Mouse (Mus musculus): ENCODE measurements around the gene Ezh1. TPM values are rescaled to one million over a fixed set of nuclear protein-coding genes. Genes with fewer than 3 reads are reported as not detected.
A peak's percentile ranks its signal among the peaks of the same experiment; 100 is the strongest.

The Ezh1 gene
- polyA plus RNA-seq, 1 experiment from 2014 or later, result 16.9 TPM

DNA sequence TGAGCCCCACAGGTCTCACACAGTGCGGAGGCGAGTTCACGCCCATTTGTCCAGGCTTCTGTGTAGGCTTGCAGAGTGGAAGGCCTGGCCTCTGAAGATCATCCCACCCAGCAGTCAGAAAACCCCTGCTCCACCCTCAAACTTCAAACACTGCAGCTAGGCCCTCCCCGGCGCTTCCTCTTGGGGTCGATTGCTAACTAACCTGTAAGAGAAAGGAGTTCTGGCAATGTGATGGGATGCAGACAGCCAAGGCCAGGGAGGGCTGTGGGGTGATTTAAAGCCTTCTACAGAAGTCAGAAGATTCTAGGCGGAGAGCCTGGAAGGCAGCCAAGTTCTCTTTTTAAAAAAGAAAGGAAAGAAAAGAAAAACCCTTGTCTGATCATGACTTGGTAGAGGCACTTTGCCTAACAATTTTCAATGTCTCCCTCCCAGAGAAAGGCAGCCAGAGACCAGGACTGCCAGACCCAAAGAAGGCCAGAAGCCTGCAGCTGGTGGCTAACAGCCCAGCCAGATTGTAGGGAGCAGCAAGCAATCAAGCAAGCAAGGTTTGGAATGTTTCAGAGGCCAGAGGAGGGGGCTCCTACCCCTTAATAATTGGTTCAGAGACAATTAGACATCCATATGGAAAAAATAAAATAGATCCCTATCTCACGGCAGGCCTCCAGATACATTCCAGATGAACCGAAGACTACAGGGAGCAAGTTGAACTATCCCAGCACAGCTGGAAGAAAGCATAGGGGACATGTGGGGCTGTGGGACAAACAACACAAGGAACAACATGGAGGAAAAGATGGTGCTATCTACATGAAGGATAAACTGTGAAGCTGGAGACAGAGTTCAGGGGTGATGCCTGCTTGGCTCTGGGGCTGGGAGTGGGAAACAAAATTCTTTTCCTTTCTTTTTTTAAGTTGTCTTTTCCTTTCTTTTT is 76.8 kb downstream of the Ezh1 start:
- 0 out of 2 replicates have a peak, but pooled peaks have one; percentile 26 for ATAC-seq (ENCODE audit: insufficient number of reproducible peaks, insufficient read depth, low FRiP score, low TSS enrichment, low read depth)
- Histone ChIP-seq H3K4me1 (peaks cover 20% of the 10 kb centered on the region), H3K27ac (peak overlapping the region; percentile 92), H3K9ac (peak overlapping the region; percentile 47), H3K4me2 (peak overlapping the region; percentile 29), H3K9me3 (no peaks in the 10 kb centered on the region), H3K4me3 (0 out of 2 replicates have a peak overlapping the region, but pooled peaks have one; percentile 12), H3K36me3 (no peaks in the 10 kb centered on the region), H3K27me3 (no peaks in the 10 kb centered on the region)
- WGBS, result 13% methylated on average over 9 of the region's 9 CpGs

GRCm38 (mm10) chr11:101148751-101149150 is 77.5 kb downstream of the Ezh1 start:
- peak overlapping the region; percentile 92 for H3K27ac ChIP-seq

GRCm38 (mm10) chr11:101146377-101146776 is 79.9 kb downstream of the Ezh1 start:
- H3K36me3 ChIP-seq, result no peaks in the 10 kb centered on the region
- H3K4me3 ChIP-seq, result no peak overlapping the region
- H3K9ac ChIP-seq, result no peak overlapping the region
- WGBS, result 28% methylated on average over 10 of the region's 10 CpGs
- no peak overlapping the region for H3K4me2 ChIP-seq
- H3K9me3 ChIP-seq, result no peaks in the 10 kb centered on the region
- no peak overlapping the region for H3K27ac ChIP-seq
- no peak for ATAC-seq (ENCODE audit: insufficient number of reproducible peaks, insufficient read depth, low FRiP score, low TSS enrichment, low read depth)
- peaks cover 27% of the 10 kb centered on the region for H3K4me1 ChIP-seq
- H3K27me3 ChIP-seq, result no peaks in the 10 kb centered on the region

More at GRCm38 (mm10) chr11:101148751-101149150, 77.5 kb downstream of the Ezh1 start:
- H3K36me3 ChIP-seq, result no peaks in the 10 kb centered on the region
- WGBS, result 41% methylated on average over 10 of the region's 10 CpGs
- no peak overlapping the region for H3K4me3 ChIP-seq
- peak overlapping the region; percentile 47 for H3K9ac ChIP-seq
- peak overlapping the region; percentile 29 for H3K4me2 ChIP-seq
- no peaks in the 10 kb centered on the region for H3K9me3 ChIP-seq
- no peaks in the 10 kb centered on the region for H3K27me3 ChIP-seq
- ATAC-seq (ENCODE audit: insufficient number of reproducible peaks, insufficient read depth, low FRiP score, low TSS enrichment, low read depth), result no peak
- H3K4me1 ChIP-seq, result peaks cover 23% of the 10 kb centered on the region

GRCm38 (mm10) chr11:101143338-101144225 is 82.7 kb downstream of the Ezh1 start:
- Histone ChIP-seq H3K36me3 (no peaks in the 10 kb centered on the region), H3K27ac (no peak overlapping the region), H3K27me3 (peaks cover 18% of the 10 kb centered on the region; the same call in 1 of the 2 replicates), H3K4me2 (peak overlapping the region; percentile 65), H3K9ac (peak overlapping the region; percentile 64), H3K4me3 (peak overlapping the region; percentile 36), H3K4me1 (peaks cover 27% of the 10 kb centered on the region), H3K9me3 (no peaks in the 10 kb centered on the region)
- WGBS, result 21% methylated on average over 19 of the region's 19 CpGs
- ATAC-seq (ENCODE audit: insufficient number of reproducible peaks, insufficient read depth, low FRiP score, low TSS enrichment, low read depth), result no peak

GRCm38 (mm10) chr11:101142215-101142967 is 83.9 kb downstream of the Ezh1 start:
- no peak overlapping the region for H3K4me2 ChIP-seq
- H3K9ac ChIP-seq, result no peak overlapping the region
- H3K27me3 ChIP-seq, result peaks cover 18% of the 10 kb centered on the region; the same call in 1 of the 2 replicates
- H3K4me1 ChIP-seq, result peaks cover 21% of the 10 kb centered on the region
- no peak for ATAC-seq (ENCODE audit: insufficient number of reproducible peaks, insufficient read depth, low FRiP score, low TSS enrichment, low read depth)
- no peak overlapping the region for H3K4me3 ChIP-seq
- no peaks in the 10 kb centered on the region for H3K36me3 ChIP-seq
- WGBS, result 86% methylated on average over 10 of the region's 10 CpGs
- H3K27ac ChIP-seq, result no peak overlapping the region
- H3K9me3 ChIP-seq, result no peaks in the 10 kb centered on the region

Other genes starting within 250 kb of the Ezh1 start
- gene Atp6v0a1, start 217.0 kb downstream of the Ezh1 start, polyA plus RNA-seq (2015; fragmentation: Nextera tagmentation; extraction: Ambion mirVana), result 33.2 and 38.8 TPM in 2 replicates
- gene Naglu, start 156.5 kb downstream of the Ezh1 start, polyA plus RNA-seq (2015; fragmentation: Nextera tagmentation; extraction: Ambion mirVana), result 8.7 and 9.0 TPM in 2 replicates
- gene Hsd17b1, start 148.1 kb downstream of the Ezh1 start, polyA plus RNA-seq (2015; fragmentation: Nextera tagmentation; extraction: Ambion mirVana), result 0.15 TPM in 1 of 2 replicates, not detected in the other
- gene Coasy, start 143.9 kb downstream of the Ezh1 start, polyA plus RNA-seq (2015; fragmentation: Nextera tagmentation; extraction: Ambion mirVana), result 40.8 and 43.8 TPM in 2 replicates
- gene Mlx, start 139.2 kb downstream of the Ezh1 start, polyA plus RNA-seq (2015; fragmentation: Nextera tagmentation; extraction: Ambion mirVana), result 46.8 and 50.9 TPM in 2 replicates
- 43.5 and 46.1 TPM in 2 replicates for gene Psmc3ip, start 131.0 kb downstream of the Ezh1 start, polyA plus RNA-seq (2015; fragmentation: Nextera tagmentation; extraction: Ambion mirVana)
- gene Retreg3, start 106.6 kb downstream of the Ezh1 start, polyA plus RNA-seq (2015; fragmentation: Nextera tagmentation; extraction: Ambion mirVana), result 19.2 and 21.4 TPM in 2 replicates
- 69.7 and 77.2 TPM in 2 replicates for gene Tubg1, start 106.5 kb downstream of the Ezh1 start, polyA plus RNA-seq (2015; fragmentation: Nextera tagmentation; extraction: Ambion mirVana)
- 12.6 and 12.9 TPM in 2 replicates for gene Tubg2, start 70.6 kb downstream of the Ezh1 start, polyA plus RNA-seq (2015; fragmentation: Nextera tagmentation; extraction: Ambion mirVana)
- 0.50 and 1.2 TPM in 2 replicates for gene Cntnap1, start 55.9 kb downstream of the Ezh1 start, polyA plus RNA-seq (2015; fragmentation: Nextera tagmentation; extraction: Ambion mirVana)
- 9.7 and 10.2 TPM in 2 replicates for gene Plekhh3, start 55.1 kb downstream of the Ezh1 start, polyA plus RNA-seq (2015; fragmentation: Nextera tagmentation; extraction: Ambion mirVana)
- 0.15 and 0.27 TPM in 2 replicates for gene Ccr10, start 51.0 kb downstream of the Ezh1 start, polyA plus RNA-seq (2015; fragmentation: Nextera tagmentation; extraction: Ambion mirVana)
- 84.9 and 92.3 TPM in 2 replicates for gene Ramp2, start 19.6 kb upstream of the Ezh1 start, polyA plus RNA-seq (2015; fragmentation: Nextera tagmentation; extraction: Ambion mirVana)
- gene Vps25, start 27.2 kb upstream of the Ezh1 start, polyA plus RNA-seq (2015; fragmentation: Nextera tagmentation; extraction: Ambion mirVana), result 106 and 118 TPM in 2 replicates
- gene Wnk4, start 34.1 kb upstream of the Ezh1 start, polyA plus RNA-seq (2015; fragmentation: Nextera tagmentation; extraction: Ambion mirVana), result 9.8 and 10.9 TPM in 2 replicates
- 1.7 and 2.3 TPM in 2 replicates for gene Cntd1, start 52.5 kb upstream of the Ezh1 start, polyA plus RNA-seq (2015; fragmentation: Nextera tagmentation; extraction: Ambion mirVana)
- gene Coa3, start 52.7 kb upstream of the Ezh1 start, polyA plus RNA-seq (2015; fragmentation: Nextera tagmentation; extraction: Ambion mirVana), result 193 and 196 TPM in 2 replicates
- gene Becn1, start 75.8 kb upstream of the Ezh1 start, polyA plus RNA-seq (2015; fragmentation: Nextera tagmentation; extraction: Ambion mirVana), result 129 and 130 TPM in 2 replicates
- gene Psme3, start 89.8 kb upstream of the Ezh1 start, polyA plus RNA-seq (2015; fragmentation: Nextera tagmentation; extraction: Ambion mirVana), result 138 and 148 TPM in 2 replicates
- 1.3 and 1.7 TPM in 2 replicates for gene Aoc2, start 98.6 kb upstream of the Ezh1 start, polyA plus RNA-seq (2015; fragmentation: Nextera tagmentation; extraction: Ambion mirVana)
- 0.10 and 0.15 TPM in 2 replicates for gene Aoc3, start 104.1 kb upstream of the Ezh1 start, polyA plus RNA-seq (2015; fragmentation: Nextera tagmentation; extraction: Ambion mirVana)
- not detected in 2 replicates for gene G6pc, start 141.1 kb upstream of the Ezh1 start, polyA plus RNA-seq (2015; fragmentation: Nextera tagmentation; extraction: Ambion mirVana)
- 73.9 and 88.6 TPM in 2 replicates for gene Aarsd1, start 191.2 kb upstream of the Ezh1 start, polyA plus RNA-seq (2015; fragmentation: Nextera tagmentation; extraction: Ambion mirVana)
- 9.7 and 10.4 TPM in 2 replicates for gene Gm27029, start 198.3 kb upstream of the Ezh1 start, polyA plus RNA-seq (2015; fragmentation: Nextera tagmentation; extraction: Ambion mirVana)
- gene Rundc1, start 198.6 kb upstream of the Ezh1 start, polyA plus RNA-seq (2015; fragmentation: Nextera tagmentation; extraction: Ambion mirVana), result 19.5 and 21.8 TPM in 2 replicates
- gene Ptges3l, start 198.9 kb upstream of the Ezh1 start, polyA plus RNA-seq (2015; fragmentation: Nextera tagmentation; extraction: Ambion mirVana), result 5.5 and 8.1 TPM in 2 replicates
- gene Rpl27, start 215.8 kb upstream of the Ezh1 start, polyA plus RNA-seq (2015; fragmentation: Nextera tagmentation; extraction: Ambion mirVana), result 342 and 404 TPM in 2 replicates
- 9.1 and 10.9 TPM in 2 replicates for gene Ifi35, start 221.9 kb upstream of the Ezh1 start, polyA plus RNA-seq (2015; fragmentation: Nextera tagmentation; extraction: Ambion mirVana)
- 14.0 and 16.8 TPM in 2 replicates for gene Rnd2, start 238.5 kb upstream of the Ezh1 start, polyA plus RNA-seq (2015; fragmentation: Nextera tagmentation; extraction: Ambion mirVana)
- 34.2 and 37.5 TPM in 2 replicates for gene Vat1, start 239.8 kb upstream of the Ezh1 start, polyA plus RNA-seq (2015; fragmentation: Nextera tagmentation; extraction: Ambion mirVana)